Mouse (Mus musculus) neural tube, embryonic 13.5 days (tissue): Measurements from ENCODE around the gene Atp6ap1l. TPM values are rescaled to one million over a fixed set of nuclear protein-coding genes. Genes with fewer than 3 reads are reported as not detected.

Source experiments
- ATAC-seq: fragments of 200-750 bp; cut with Nextera tagmentation; 2 replicates; pipeline ENCODE4 v1.8.0; 2017; ENCODE audit warnings: low read depth, mild to moderate bottlenecking, moderate TSS enrichment, moderate library complexity
- H3K27ac ChIP-seq: fragments of 300-500 bp; sonication (generic); replicated peaks from 2 replicates; pipeline ENCODE4 v1.5.1; 2015; ENCODE audit warnings: moderate library complexity, mild to moderate bottlenecking, inconsistent platforms
- H3K27me3 ChIP-seq: fragments of 300-500 bp; sonication (generic); 2 replicates; pipeline ENCODE4 v1.6.1; 2015; ENCODE audit warnings: mild to moderate bottlenecking, inconsistent platforms
- H3K36me3 ChIP-seq: fragments of 300-500 bp; sonication (generic); 2 replicates; pipeline ENCODE4 v1.6.1; 2015; ENCODE audit warnings: mild to moderate bottlenecking, inconsistent platforms
- H3K4me1 ChIP-seq: fragments of 300-500 bp; sonication (generic); replicated peaks from 2 replicates; pipeline ENCODE4 v1.6.1; 2015; ENCODE audit warnings: inconsistent platforms
- H3K4me2 ChIP-seq: fragments of 300-500 bp; sonication (generic); 2 replicates; pipeline ENCODE4 v1.6.1; 2015; ENCODE audit warnings: inconsistent platforms, mild to moderate bottlenecking, moderate library complexity
- H3K4me3 ChIP-seq: fragments of 300-500 bp; sonication (generic); 2 replicates; pipeline ENCODE4 v1.5.1; 2015; ENCODE audit warnings: mild to moderate bottlenecking, inconsistent platforms
- H3K9ac ChIP-seq: fragments of 300-500 bp; sonication (generic); 2 replicates; pipeline ENCODE4 v1.6.1; 2015; ENCODE audit warnings: moderate library complexity, mild to moderate bottlenecking, inconsistent platforms
- H3K9me3 ChIP-seq: fragments of 300-500 bp; sonication (generic); 2 replicates; pipeline ENCODE4 v1.6.1; 2016; ENCODE audit warnings: inconsistent platforms
- WGBS: fragments of 180-500 bp; shearing (Covaris S2); methylation state at CpG from one replicate; pipeline ENCODE4 v1.1.7; 2015; 5-methylcytosine and 5-hydroxymethylcytosine counted together
- polyA plus RNA-seq: library from polyadenylated mRNA; unstranded; fragments of >200 nt; fragmentation: Nextera tagmentation; extraction: Ambion mirVana; gene quantifications from 2 replicates; pipeline ENCODE4 v1.2.1, GENCODE M21; 2015

Gene Atp6ap1l
- polyA plus RNA-seq, 1 experiment from 2014 or later: 1.4 TPM

- no peaks in the 10 kb centered on the region for H3K9me3 ChIP-seq
- WGBS: under 1% methylated on average over 57 of the region's 57 CpGs
- ATAC-seq: peak; percentile 99
Observed at GRCm38 (mm10) chr13:90922751-90923612, 17.8 kb upstream of the Atp6ap1l start, which contains the start of gene Rps23. Rps23 (plus strand) TSS chr13:90922958.

GRCm38 (mm10) chr13:90914721-90915120, 9.6 kb upstream of the Atp6ap1l start:
- no peaks in the 10 kb centered on the region for H3K36me3 ChIP-seq
- H3K4me3 ChIP-seq: no peak overlapping the region
- ATAC-seq: no peak
- H3K27ac ChIP-seq: no peak overlapping the region
- no peaks in the 10 kb centered on the region for H3K9me3 ChIP-seq
- 90% methylated on average over 4 of the region's 4 CpGs for WGBS
- H3K27me3 ChIP-seq: no peaks in the 10 kb centered on the region
- H3K9ac ChIP-seq: no peak overlapping the region
- peaks cover 14% of the 10 kb centered on the region for H3K4me1 ChIP-seq
- H3K4me2 ChIP-seq: no peak overlapping the region

More at GRCm38 (mm10) chr13:90922751-90923612, 17.8 kb upstream of the Atp6ap1l start, which contains the start of gene Rps23:
- Histone ChIP-seq H3K4me3 (peak within 1 kb of the TSS; percentile 83), H3K27ac (peak within 1 kb of the TSS; percentile 86), H3K36me3 (peaks cover 33% of the 10 kb centered on the region), H3K4me2 (peak within 1 kb of the TSS; percentile 83), H3K27me3 (no peaks in the 10 kb centered on the region), H3K9ac (peak within 1 kb of the TSS; percentile 94), H3K4me1 (peaks cover 7% of the 10 kb centered on the region)

- Histone ChIP-seq H3K9ac (peak overlapping the region; percentile 17; the same call in 1 of the 2 replicates), H3K4me1 (peaks cover 14% of the 10 kb centered on the region), H3K27me3 (no peaks in the 10 kb centered on the region), H3K36me3 (no peaks in the 10 kb centered on the region), H3K4me3 (no peak overlapping the region), H3K9me3 (no peaks in the 10 kb centered on the region), H3K27ac (peak overlapping the region; percentile 76), H3K4me2 (no peak overlapping the region)
- ATAC-seq: no peak
- 40% methylated on average over 7 of the region's 7 CpGs for WGBS
Observed at GRCm38 (mm10) chr13:90913675-90914192, 8.6 kb upstream of the Atp6ap1l start.

GRCm38 (mm10) chr13:90912760-90913674, 7.9 kb upstream of the Atp6ap1l start:
- ATAC-seq: peak; percentile 66; the same call in 1 of the 2 replicates
- WGBS: 50% methylated on average over 17 of the region's 17 CpGs
- Histone ChIP-seq H3K4me1 (peaks cover 14% of the 10 kb centered on the region), H3K4me2 (no peak overlapping the region), H3K4me3 (no peak overlapping the region), H3K9ac (no peak overlapping the region; the same call in 1 of the 2 replicates), H3K27me3 (no peaks in the 10 kb centered on the region), H3K36me3 (no peaks in the 10 kb centered on the region), H3K9me3 (no peaks in the 10 kb centered on the region), H3K27ac (peak overlapping the region; percentile 76)

GRCm38 (mm10) chr13:90907376-90907775, 2.2 kb upstream of the Atp6ap1l start:
- 94% methylated on average over 12 of the region's 12 CpGs for WGBS
- H3K36me3 ChIP-seq: no peaks in the 10 kb centered on the region
- H3K27ac ChIP-seq: no peak overlapping the region
- H3K4me2 ChIP-seq: no peak overlapping the region
- H3K9me3 ChIP-seq: no peaks in the 10 kb centered on the region
- H3K27me3 ChIP-seq: no peaks in the 10 kb centered on the region
- H3K4me3 ChIP-seq: no peak overlapping the region
- no peak for ATAC-seq
- no peak overlapping the region for H3K9ac ChIP-seq
- no peaks in the 10 kb centered on the region for H3K4me1 ChIP-seq

- Histone ChIP-seq H3K4me2 (no peak overlapping the region), H3K4me1 (no peaks in the 10 kb centered on the region), H3K36me3 (no peaks in the 10 kb centered on the region), H3K4me3 (no peak overlapping the region), H3K9me3 (no peaks in the 10 kb centered on the region), H3K27me3 (no peaks in the 10 kb centered on the region), H3K9ac (no peak overlapping the region), H3K27ac (no peak overlapping the region)
- 89% methylated on average over 12 of the region's 12 CpGs for WGBS
- no peak for ATAC-seq
Observed at GRCm38 (mm10) chr13:90896821-90897220, 8.3 kb downstream of the Atp6ap1l start.

- 45% methylated on average over 2 of the region's 2 CpGs for WGBS
- no peak overlapping the region for H3K9ac ChIP-seq
- no peaks in the 10 kb centered on the region for H3K36me3 ChIP-seq
- no peak for ATAC-seq
- H3K4me1 ChIP-seq: no peaks in the 10 kb centered on the region
- H3K4me2 ChIP-seq: no peak overlapping the region
- H3K27me3 ChIP-seq: no peaks in the 10 kb centered on the region
- no peak overlapping the region for H3K27ac ChIP-seq
- H3K4me3 ChIP-seq: no peak overlapping the region
- H3K9me3 ChIP-seq: no peaks in the 10 kb centered on the region
Observed at GRCm38 (mm10) chr13:90896098-90896497, 9.1 kb downstream of the Atp6ap1l start.

GRCm38 (mm10) chr13:90894819-90895218, 10.3 kb downstream of the Atp6ap1l start:
- Histone ChIP-seq H3K27ac (no peak overlapping the region), H3K36me3 (no peaks in the 10 kb centered on the region), H3K4me1 (no peaks in the 10 kb centered on the region), H3K9me3 (no peaks in the 10 kb centered on the region), H3K9ac (no peak overlapping the region), H3K4me3 (no peak overlapping the region), H3K27me3 (no peaks in the 10 kb centered on the region), H3K4me2 (no peak overlapping the region)
- ATAC-seq: no peak
- 87% methylated on average over 4 of the region's 4 CpGs for WGBS

GRCm38 (mm10) chr13:90890111-90890510, 15.0 kb downstream of the Atp6ap1l start:
- Histone ChIP-seq H3K9me3 (no peaks in the 10 kb centered on the region), H3K4me2 (no peak overlapping the region), H3K36me3 (no peaks in the 10 kb centered on the region), H3K4me3 (no peak overlapping the region), H3K9ac (no peak overlapping the region), H3K27me3 (no peaks in the 10 kb centered on the region), H3K4me1 (peaks cover 5% of the 10 kb centered on the region), H3K27ac (no peak overlapping the region)
- ATAC-seq: no peak
- 92% methylated on average over 5 of the region's 5 CpGs for WGBS

- Histone ChIP-seq H3K4me3 (peak overlapping the region; percentile 36), H3K9ac (peak overlapping the region; percentile 9; the same call in 1 of the 2 replicates), H3K9me3 (no peaks in the 10 kb centered on the region), H3K27ac (no peak overlapping the region), H3K4me1 (peaks cover 5% of the 10 kb centered on the region), H3K36me3 (no peaks in the 10 kb centered on the region), H3K4me2 (peak overlapping the region; percentile 57), H3K27me3 (no peaks in the 10 kb centered on the region)
- ATAC-seq: peak; percentile 65
- WGBS: under 1% methylated on average over 18 of the region's 18 CpGs
Observed at GRCm38 (mm10) chr13:90886568-90886983, 18.6 kb downstream of the Atp6ap1l start.

GRCm38 (mm10) chr13:90885856-90886532, 19.2 kb downstream of the Atp6ap1l start:
- WGBS: 59% methylated on average over 13 of the region's 13 CpGs
- peak overlapping the region; percentile 36 for H3K4me3 ChIP-seq

More at GRCm38 (mm10) chr13:90885856-90886532, 19.2 kb downstream of the Atp6ap1l start:
- Histone ChIP-seq H3K27ac (no peak overlapping the region), H3K9me3 (no peaks in the 10 kb centered on the region), H3K4me1 (peaks cover 5% of the 10 kb centered on the region), H3K4me2 (peak overlapping the region; percentile 57), H3K27me3 (no peaks in the 10 kb centered on the region), H3K9ac (peak overlapping the region; percentile 9; the same call in 1 of the 2 replicates), H3K36me3 (no peaks in the 10 kb centered on the region)
- ATAC-seq: 0 out of 2 replicates have a peak, but pooled peaks have one; percentile 5
